Mouse (Mus musculus) cerebellum, postnatal 4 days (tissue): ENCODE data around the gene Ghrl.
"Not testable (repeated sequence)": the region's sequence is repeated elsewhere in the genome, so short reads cannot be mapped to it uniquely, and the experiment has no call there.

Experiments
- DNase-seq, 2 experiments: peaks; one replicate each; pipeline ENCODE4 v3.0.0; 2022; ENCODE audit warnings: low spot score in 2 of 2, mixed read lengths in 1 of 2

Ghrl gene

GRCm38 (mm10) chr6:113719878-113720277, at the start of gene Ghrl:
Gene Ghrl, minus strand, starts transcription at chr6:113719880.
- DNase-seq, result no peak

- no peak for DNase-seq
Observed at GRCm38 (mm10) chr6:113768804-113769203, 49.1 kb upstream of the Ghrl start.

GRCm38 (mm10) chr6:113761644-113762043, 42.0 kb upstream of the Ghrl start:
- DNase-seq, result peak in 1 of 2 experiments; percentile 55

- DNase-seq, result no peak
Observed at GRCm38 (mm10) chr6:113749119-113749685, 29.5 kb upstream of the Ghrl start.

GRCm38 (mm10) chr6:113748351-113748750, 28.7 kb upstream of the Ghrl start:
- no peak for DNase-seq

GRCm38 (mm10) chr6:113747284-113747683, 27.6 kb upstream of the Ghrl start:
- no peak for DNase-seq

- DNase-seq, result no peak
Observed at GRCm38 (mm10) chr6:113745117-113745516, 25.4 kb upstream of the Ghrl start.

GRCm38 (mm10) chr6:113743111-113743510, 23.4 kb upstream of the Ghrl start:
- no peak for DNase-seq

GRCm38 (mm10) chr6:113742321-113742720, 22.6 kb upstream of the Ghrl start:
- DNase-seq, result no peak

- DNase-seq, result no peak
Observed at GRCm38 (mm10) chr6:113741425-113741824, 21.7 kb upstream of the Ghrl start.

- peak; percentile 84 to 92 for DNase-seq
Observed at GRCm38 (mm10) chr6:113740236-113741217, 20.8 kb upstream of the Ghrl start, which contains the start of gene Sec13. Gene Sec13, minus strand, starts transcription at chr6:113740743.

GRCm38 (mm10) chr6:113737318-113738046, 17.8 kb upstream of the Ghrl start:
- no peak for DNase-seq

- DNase-seq, result no peak
Observed at GRCm38 (mm10) chr6:113731296-113731695, 11.6 kb upstream of the Ghrl start.

- DNase-seq, result no peak
Observed at GRCm38 (mm10) chr6:113728181-113728580, 8.5 kb upstream of the Ghrl start.

GRCm38 (mm10) chr6:113721061-113721460, 1.4 kb upstream of the Ghrl start:
- no peak for DNase-seq

- DNase-seq, result no peak
Observed at GRCm38 (mm10) chr6:113717541-113717940, 2.1 kb downstream of the Ghrl start.

GRCm38 (mm10) chr6:113714797-113715196, 4.9 kb downstream of the Ghrl start:
- DNase-seq, result no peak

- DNase-seq, result no peak
Observed at GRCm38 (mm10) chr6:113714276-113714675, 5.4 kb downstream of the Ghrl start.

GRCm38 (mm10) chr6:113713389-113713788, 6.3 kb downstream of the Ghrl start:
- not testable (repeated sequence) for DNase-seq

- no peak for DNase-seq
Observed at GRCm38 (mm10) chr6:113712718-113713117, 7.0 kb downstream of the Ghrl start.

- peak in 1 of 2 experiments; percentile 32 for DNase-seq
Observed at GRCm38 (mm10) chr6:113697222-113698205, 22.2 kb downstream of the Ghrl start.
